Mouse (Mus musculus): Measurements from ENCODE around the gene Phf3. TPM values are rescaled to one million over a fixed set of nuclear protein-coding genes. Genes with fewer than 3 reads are reported as not detected.

The Phf3 gene
- polyA plus RNA-seq, 1 experiment from 2014 or later = 32.6 TPM

- H3K4me3 ChIP-seq = no peak overlapping the region
- WGBS = 89% methylated on average over 10 of the region's 10 CpGs
- H3K27me3 ChIP-seq (replicated peaks; ENCODE audit: low read depth, poor library complexity, severe bottlenecking) = no peaks in the 10 kb centered on the region
- no peak for DNase-seq (ENCODE audit: low spot score)
- no peaks in the 10 kb centered on the region for H3K4me1 ChIP-seq
- H3K36me3 ChIP-seq (replicated peaks) = peaks cover 92% of the 10 kb centered on the region
- H3K27ac ChIP-seq (replicated peaks) = no peak overlapping the region
- H3K9me3 ChIP-seq = no peaks in the 10 kb centered on the region
Observed at GRCm38 (mm10) chr1:30808101-30808699, 65.5 kb downstream of the Phf3 start.

DNA sequence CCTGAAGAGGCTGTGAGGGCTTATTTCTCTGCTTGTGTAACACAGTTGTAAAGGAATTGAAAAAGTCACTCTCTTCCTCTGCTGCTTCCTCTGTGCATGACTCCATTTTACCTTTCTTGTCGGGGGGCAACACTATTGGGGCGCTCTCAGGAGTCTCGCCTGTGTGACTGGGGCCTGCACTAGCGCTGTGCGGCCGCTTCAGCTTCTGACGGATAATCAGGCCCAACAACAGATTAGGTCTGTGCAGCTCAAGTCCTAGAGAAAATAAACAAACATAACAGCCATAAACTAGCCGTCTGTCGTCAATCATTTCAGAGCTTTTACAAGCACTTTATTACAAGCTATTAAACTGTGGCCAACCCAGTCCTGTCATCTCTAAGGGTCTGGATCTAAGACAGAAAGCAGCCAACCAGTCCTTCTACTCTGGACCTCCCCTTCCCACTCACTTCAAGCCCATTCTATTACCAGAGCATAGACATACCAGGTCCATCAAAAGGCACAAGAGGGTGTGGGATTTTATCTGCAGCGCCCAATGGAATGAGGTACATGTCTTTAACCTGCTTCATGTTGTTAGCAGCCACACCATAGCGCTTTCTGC is 67.9 kb downstream of the Phf3 start:
- Histone ChIP-seq H3K4me3 (no peak overlapping the region), H3K36me3 (replicated peaks) (peaks cover 88% of the 10 kb centered on the region)
- WGBS = 92% methylated on average over 11 of the region's 11 CpGs

GRCm38 (mm10) chr1:30804919-30805318 is 68.8 kb downstream of the Phf3 start:
- Histone ChIP-seq H3K9me3 (no peaks in the 10 kb centered on the region), H3K36me3 (replicated peaks) (peaks cover 79% of the 10 kb centered on the region), H3K4me1 (no peaks in the 10 kb centered on the region), H3K4me3 (no peak overlapping the region), H3K27me3 (replicated peaks; ENCODE audit: low read depth, poor library complexity, severe bottlenecking) (no peaks in the 10 kb centered on the region), H3K27ac (replicated peaks) (no peak overlapping the region)
- 91% methylated on average over 7 of the region's 7 CpGs for WGBS
- DNase-seq (ENCODE audit: low spot score) = no peak

More for the DNA sequence above, 67.9 kb downstream of the Phf3 start:
- H3K4me1 ChIP-seq = no peaks in the 10 kb centered on the region
- no peaks in the 10 kb centered on the region for H3K27me3 ChIP-seq (replicated peaks; ENCODE audit: low read depth, poor library complexity, severe bottlenecking)
- DNase-seq (ENCODE audit: low spot score) = no peak
- no peaks in the 10 kb centered on the region for H3K9me3 ChIP-seq
- no peak overlapping the region for H3K27ac ChIP-seq (replicated peaks)

GRCm38 (mm10) chr1:30801911-30802310 is 71.8 kb downstream of the Phf3 start:
- Histone ChIP-seq H3K27ac (replicated peaks) (no peak overlapping the region), H3K4me3 (no peak overlapping the region), H3K36me3 (replicated peaks) (peaks cover 52% of the 10 kb centered on the region), H3K27me3 (replicated peaks; ENCODE audit: low read depth, poor library complexity, severe bottlenecking) (no peaks in the 10 kb centered on the region), H3K9me3 (no peaks in the 10 kb centered on the region), H3K4me1 (0 out of 2 replicates have a peak, but pooled peaks cover 3% of the 10 kb centered on the region)
- DNase-seq (ENCODE audit: low spot score) = no peak
- 94% methylated on average over 8 of the region's 8 CpGs for WGBS

- Histone ChIP-seq H3K27ac (replicated peaks) (no peak overlapping the region), H3K9me3 (no peaks in the 10 kb centered on the region), H3K4me1 (0 out of 2 replicates have a peak, but pooled peaks cover 3% of the 10 kb centered on the region), H3K4me3 (no peak overlapping the region), H3K36me3 (replicated peaks) (peaks cover 29% of the 10 kb centered on the region), H3K27me3 (replicated peaks; ENCODE audit: low read depth, poor library complexity, severe bottlenecking) (no peaks in the 10 kb centered on the region)
- DNase-seq (ENCODE audit: low spot score) = no peak
- 76% methylated on average over 6 of the region's 6 CpGs for WGBS
Observed at GRCm38 (mm10) chr1:30799277-30799834, 74.4 kb downstream of the Phf3 start.

GRCm38 (mm10) chr1:30794606-30795005 is 79.1 kb downstream of the Phf3 start:
- Histone ChIP-seq H3K27me3 (replicated peaks; ENCODE audit: low read depth, poor library complexity, severe bottlenecking) (no peaks in the 10 kb centered on the region), H3K27ac (replicated peaks) (no peak overlapping the region), H3K9me3 (no peaks in the 10 kb centered on the region), H3K4me1 (0 out of 2 replicates have a peak, but pooled peaks cover 3% of the 10 kb centered on the region), H3K36me3 (replicated peaks) (no peaks in the 10 kb centered on the region), H3K4me3 (no peak overlapping the region)
- 84% methylated on average over 5 of the region's 5 CpGs for WGBS
- no peak for DNase-seq (ENCODE audit: low spot score)

DNA sequence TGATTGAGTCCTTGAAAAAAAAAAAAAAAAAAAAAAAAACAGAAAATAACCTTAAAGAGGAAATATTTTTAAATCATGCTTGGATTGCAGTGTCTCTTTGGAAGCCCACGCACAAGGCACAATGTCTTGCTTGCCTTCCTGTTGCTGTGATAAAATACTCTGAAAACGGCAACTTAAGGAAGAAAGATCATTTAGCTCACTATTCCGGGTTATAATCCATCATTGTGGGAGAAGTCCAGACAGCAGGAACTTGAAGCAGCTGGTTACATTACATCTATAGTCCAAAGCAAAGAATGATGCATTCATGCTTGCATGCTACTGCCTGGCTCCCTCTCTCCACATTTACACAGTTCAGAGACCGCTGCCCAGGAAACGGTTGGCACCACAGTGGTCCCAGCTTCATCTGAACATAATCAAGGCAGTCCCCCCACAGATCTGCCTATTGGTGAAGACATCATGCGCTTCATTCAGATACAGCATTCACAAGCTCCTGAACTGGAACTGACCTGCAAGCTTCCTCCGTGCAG is 80.3 kb downstream of the Phf3 start:
- 90% methylated on average over 7 of the region's 7 CpGs for WGBS
- H3K27ac ChIP-seq (replicated peaks) = no peak overlapping the region
- H3K36me3 ChIP-seq (replicated peaks) = no peaks in the 10 kb centered on the region
- H3K4me1 ChIP-seq = no peaks in the 10 kb centered on the region
- DNase-seq (ENCODE audit: low spot score) = no peak
- H3K9me3 ChIP-seq = no peaks in the 10 kb centered on the region
- H3K27me3 ChIP-seq (replicated peaks; ENCODE audit: low read depth, poor library complexity, severe bottlenecking) = no peaks in the 10 kb centered on the region
- H3K4me3 ChIP-seq = no peak overlapping the region

DNA sequence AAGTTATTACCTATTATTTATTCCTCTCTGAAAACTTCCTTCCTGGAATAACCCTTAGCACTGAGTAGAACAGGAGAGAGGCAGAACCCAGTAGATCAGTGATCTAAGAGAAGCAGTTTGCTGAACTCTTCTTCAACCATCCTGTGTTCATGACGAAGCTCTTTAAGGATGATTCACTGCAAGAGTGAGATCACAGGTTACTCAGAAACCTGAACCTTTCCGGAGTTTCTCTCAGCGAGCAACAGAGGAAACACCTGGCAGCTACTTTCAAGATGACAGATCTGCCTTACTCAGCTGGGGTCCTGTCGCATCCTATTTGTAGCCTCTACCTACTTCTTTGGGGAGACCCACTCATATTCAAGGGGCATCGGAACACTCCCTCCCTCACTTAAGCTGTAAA is 80.8 kb downstream of the Phf3 start:
- H3K4me3 ChIP-seq = no peak overlapping the region
- H3K4me1 ChIP-seq = no peaks in the 10 kb centered on the region
- H3K27ac ChIP-seq (replicated peaks) = no peak overlapping the region
- no peak for DNase-seq (ENCODE audit: low spot score)
- H3K9me3 ChIP-seq = no peaks in the 10 kb centered on the region
- no peaks in the 10 kb centered on the region for H3K27me3 ChIP-seq (replicated peaks; ENCODE audit: low read depth, poor library complexity, severe bottlenecking)
- no peaks in the 10 kb centered on the region for H3K36me3 ChIP-seq (replicated peaks)
- 74% methylated on average over 5 of the region's 5 CpGs for WGBS

- H3K4me1 ChIP-seq = no peaks in the 10 kb centered on the region
- no peaks in the 10 kb centered on the region for H3K27me3 ChIP-seq (replicated peaks; ENCODE audit: low read depth, poor library complexity, severe bottlenecking)
- WGBS = 84% methylated on average over 1 of the region's 1 CpGs
Observed at GRCm38 (mm10) chr1:30790220-30790619, 83.5 kb downstream of the Phf3 start.

GRCm38 (mm10) chr1:30789689-30790088 is 84.0 kb downstream of the Phf3 start:
- no peaks in the 10 kb centered on the region for H3K36me3 ChIP-seq (replicated peaks)
- 78% methylated on average over 1 of the region's 1 CpGs for WGBS
- H3K4me1 ChIP-seq = no peaks in the 10 kb centered on the region
- H3K4me3 ChIP-seq = no peak overlapping the region
- no peak for DNase-seq (ENCODE audit: low spot score)
- H3K27ac ChIP-seq (replicated peaks) = no peak overlapping the region
- H3K9me3 ChIP-seq = no peaks in the 10 kb centered on the region
- no peaks in the 10 kb centered on the region for H3K27me3 ChIP-seq (replicated peaks; ENCODE audit: low read depth, poor library complexity, severe bottlenecking)

More at GRCm38 (mm10) chr1:30790220-30790619, 83.5 kb downstream of the Phf3 start:
- H3K27ac ChIP-seq (replicated peaks) = no peak overlapping the region
- no peak for DNase-seq (ENCODE audit: low spot score)
- H3K4me3 ChIP-seq = no peak overlapping the region
- H3K36me3 ChIP-seq (replicated peaks) = no peaks in the 10 kb centered on the region
- no peaks in the 10 kb centered on the region for H3K9me3 ChIP-seq

GRCm38 (mm10) chr1:30789001-30789400 is 84.7 kb downstream of the Phf3 start:
- WGBS = 76% methylated on average over 2 of the region's 2 CpGs
- no peak overlapping the region for H3K27ac ChIP-seq (replicated peaks)
- H3K9me3 ChIP-seq = no peaks in the 10 kb centered on the region
- H3K4me1 ChIP-seq = no peaks in the 10 kb centered on the region
- no peaks in the 10 kb centered on the region for H3K36me3 ChIP-seq (replicated peaks)
- H3K4me3 ChIP-seq = no peak overlapping the region
- DNase-seq (ENCODE audit: low spot score) = no peak
- no peaks in the 10 kb centered on the region for H3K27me3 ChIP-seq (replicated peaks; ENCODE audit: low read depth, poor library complexity, severe bottlenecking)

DNA sequence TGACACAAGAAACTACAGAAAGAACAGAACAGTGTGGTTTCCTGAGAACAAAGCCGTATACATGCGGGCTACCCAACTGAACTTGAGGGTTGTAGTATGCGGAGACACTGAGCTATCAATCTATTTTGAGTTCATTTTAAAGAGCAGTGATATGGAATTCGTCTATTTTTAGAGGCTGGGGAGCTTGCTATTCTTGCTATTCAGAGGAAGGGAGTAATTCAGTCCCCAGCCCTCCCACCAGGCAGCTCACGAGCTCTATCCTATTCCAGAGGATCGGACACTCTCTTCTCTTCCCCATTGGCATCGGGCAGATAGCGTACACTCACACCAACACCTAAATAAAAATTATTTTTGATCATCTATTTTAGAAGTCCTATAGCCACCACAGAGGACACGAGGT is 87.1 kb downstream of the Phf3 start:
- H3K36me3 ChIP-seq (replicated peaks) = no peaks in the 10 kb centered on the region

GRCm38 (mm10) chr1:30783741-30784140 is 90.0 kb downstream of the Phf3 start:
- DNase-seq (ENCODE audit: low spot score) = no peak
- no peaks in the 10 kb centered on the region for H3K4me1 ChIP-seq
- no peaks in the 10 kb centered on the region for H3K9me3 ChIP-seq
- no peaks in the 10 kb centered on the region for H3K27me3 ChIP-seq (replicated peaks; ENCODE audit: low read depth, poor library complexity, severe bottlenecking)
- H3K4me3 ChIP-seq = no peak overlapping the region
- no peak overlapping the region for H3K27ac ChIP-seq (replicated peaks)
- 82% methylated on average over 6 of the region's 6 CpGs for WGBS
- no peaks in the 10 kb centered on the region for H3K36me3 ChIP-seq (replicated peaks)

More for the DNA sequence above, 87.1 kb downstream of the Phf3 start:
- Histone ChIP-seq H3K27me3 (replicated peaks; ENCODE audit: low read depth, poor library complexity, severe bottlenecking) (no peaks in the 10 kb centered on the region), H3K9me3 (no peaks in the 10 kb centered on the region), H3K27ac (replicated peaks) (no peak overlapping the region), H3K4me1 (no peaks in the 10 kb centered on the region), H3K4me3 (no peak overlapping the region)
- no peak for DNase-seq (ENCODE audit: low spot score)
- 90% methylated on average over 9 of the region's 9 CpGs for WGBS

Measured in embryonic facial prominence, embryonic 10.5 days (tissue).